Mouse (Mus musculus): ENCODE measurements at regions not wholly inside any gene's neighbourhood (a gene's known extent, or its start where the extent isn't known, plus 50 kb on each side); places are given as distances from the start of the nearest gene placed in this dataset.

- no peak overlapping the region for H3ac ChIP-seq (ENCODE audit: control insufficient read depth, insufficient read length, low read depth)
- no peaks in the 10 kb centered on the region for H3K79me3 ChIP-seq (ENCODE audit: low read depth)
- H3K36me3 ChIP-seq (ENCODE audit: control insufficient read depth, insufficient read depth), result no peaks in the 10 kb centered on the region
- H3K79me2 ChIP-seq (ENCODE audit: control insufficient read depth, insufficient read depth), result no peaks in the 10 kb centered on the region
- TF ChIP-seq CTCF (IDR thresholded peaks at IDR 0.05; ENCODE audit: control insufficient read depth, insufficient read depth, insufficient read length) (no peak), MYOG (IDR thresholded peaks at IDR 0.05; ENCODE audit: control insufficient read depth, extremely low read depth, insufficient read length) (no peak), MAX (IDR thresholded peaks at IDR 0.05) (no peak), FOSL1 (IDR thresholded peaks at IDR 0.05; ENCODE audit: insufficient read depth, low read length, poor library complexity, severe bottlenecking) (peak; percentile 28), CEBPB (IDR thresholded peaks at IDR 0.05; ENCODE audit: low read depth) (no peak)
- H3K4me3 ChIP-seq (ENCODE audit: insufficient read depth, poor library complexity, severe bottlenecking), result no peak overlapping the region
- no peaks in the 10 kb centered on the region for H3K27me3 ChIP-seq (ENCODE audit: control insufficient read depth, insufficient read depth, insufficient read length)
Measured at GRCm38 (mm10) chr8:35915878-35916518, 150.4 kb downstream of the Gm19410 start.

GRCm38 (mm10) chr8:35917573-35917972 lies 152.0 kb downstream of the Gm19410 start:
- Histone ChIP-seq H3K79me2 (ENCODE audit: control insufficient read depth, insufficient read depth) (no peaks in the 10 kb centered on the region), H3K79me3 (ENCODE audit: low read depth) (no peaks in the 10 kb centered on the region)
- TF ChIP-seq FOSL1 (IDR thresholded peaks at IDR 0.05; ENCODE audit: insufficient read depth, low read length, poor library complexity, severe bottlenecking), result no peak
- TF ChIP-seq CEBPB (IDR thresholded peaks at IDR 0.05; ENCODE audit: low read depth), result no peak
- TF ChIP-seq MAX (IDR thresholded peaks at IDR 0.05), result no peak
- no peak for TF ChIP-seq MYOG (IDR thresholded peaks at IDR 0.05; ENCODE audit: control insufficient read depth, extremely low read depth, insufficient read length)
- no peak for TF ChIP-seq MYOD1 (IDR thresholded peaks at IDR 0.05; ENCODE audit: control insufficient read depth, insufficient read length, low read depth)
- no peak for TF ChIP-seq CTCF (IDR thresholded peaks at IDR 0.05; ENCODE audit: control insufficient read depth, insufficient read depth, insufficient read length)
- no peak for TF ChIP-seq USF1 (IDR thresholded peaks at IDR 0.05; ENCODE audit: low read depth)

GRCm38 (mm10) chr8:35919451-35919850 lies 153.9 kb downstream of the Gm19410 start:
- Histone ChIP-seq H3ac (ENCODE audit: control insufficient read depth, insufficient read length, low read depth) (no peak overlapping the region), H3K27me3 (ENCODE audit: control insufficient read depth, insufficient read depth, insufficient read length) (no peaks in the 10 kb centered on the region), H3K36me3 (ENCODE audit: control insufficient read depth, insufficient read depth) (no peaks in the 10 kb centered on the region), H3K4me3 (ENCODE audit: insufficient read depth, poor library complexity, severe bottlenecking) (no peak overlapping the region), H3K79me2 (ENCODE audit: control insufficient read depth, insufficient read depth) (no peaks in the 10 kb centered on the region), H3K79me3 (ENCODE audit: low read depth) (no peaks in the 10 kb centered on the region)
- no peak for TF ChIP-seq CEBPB (IDR thresholded peaks at IDR 0.05; ENCODE audit: low read depth)
- no peak for TF ChIP-seq FOSL1 (IDR thresholded peaks at IDR 0.05; ENCODE audit: insufficient read depth, low read length, poor library complexity, severe bottlenecking)
- no peak for TF ChIP-seq MYOG (IDR thresholded peaks at IDR 0.05; ENCODE audit: control insufficient read depth, extremely low read depth, insufficient read length)

More at GRCm38 (mm10) chr8:35917573-35917972, 152.0 kb downstream of the Gm19410 start:
- Histone ChIP-seq H3K36me3 (ENCODE audit: control insufficient read depth, insufficient read depth) (no peaks in the 10 kb centered on the region), H3K27me3 (ENCODE audit: control insufficient read depth, insufficient read depth, insufficient read length) (no peaks in the 10 kb centered on the region), H3K4me3 (ENCODE audit: insufficient read depth, poor library complexity, severe bottlenecking) (no peak overlapping the region), H3ac (ENCODE audit: control insufficient read depth, insufficient read length, low read depth) (no peak overlapping the region)

- TF ChIP-seq MYOD1 (IDR thresholded peaks at IDR 0.05; ENCODE audit: control insufficient read depth, insufficient read length, low read depth) (no peak), CEBPB (IDR thresholded peaks at IDR 0.05; ENCODE audit: low read depth) (peak; percentile 58)
- Histone ChIP-seq H3K36me3 (ENCODE audit: control insufficient read depth, insufficient read depth) (no peaks in the 10 kb centered on the region), H3K79me3 (ENCODE audit: low read depth) (no peaks in the 10 kb centered on the region), H3ac (ENCODE audit: control insufficient read depth, insufficient read length, low read depth) (no peak overlapping the region), H3K79me2 (ENCODE audit: control insufficient read depth, insufficient read depth) (no peaks in the 10 kb centered on the region), H3K4me3 (ENCODE audit: insufficient read depth, poor library complexity, severe bottlenecking) (no peak overlapping the region), H3K27me3 (ENCODE audit: control insufficient read depth, insufficient read depth, insufficient read length) (no peaks in the 10 kb centered on the region)
Measured at GRCm38 (mm10) chr8:35919859-35920675, 154.5 kb downstream of the Gm19410 start.

- Histone ChIP-seq H3K36me3 (ENCODE audit: control insufficient read depth, insufficient read depth) (no peaks in the 10 kb centered on the region), H3K4me3 (ENCODE audit: insufficient read depth, poor library complexity, severe bottlenecking) (no peak overlapping the region), H3K79me3 (ENCODE audit: low read depth) (no peaks in the 10 kb centered on the region), H3K79me2 (ENCODE audit: control insufficient read depth, insufficient read depth) (no peaks in the 10 kb centered on the region), H3K27me3 (ENCODE audit: control insufficient read depth, insufficient read depth, insufficient read length) (no peaks in the 10 kb centered on the region), H3ac (ENCODE audit: control insufficient read depth, insufficient read length, low read depth) (no peak overlapping the region)
- no peak for TF ChIP-seq MYOG (IDR thresholded peaks at IDR 0.05; ENCODE audit: control insufficient read depth, extremely low read depth, insufficient read length)
- TF ChIP-seq CEBPB (IDR thresholded peaks at IDR 0.05; ENCODE audit: low read depth), result no peak
- TF ChIP-seq USF1 (IDR thresholded peaks at IDR 0.05; ENCODE audit: low read depth), result no peak
- no peak for TF ChIP-seq CTCF (IDR thresholded peaks at IDR 0.05; ENCODE audit: control insufficient read depth, insufficient read depth, insufficient read length)
- TF ChIP-seq FOSL1 (IDR thresholded peaks at IDR 0.05; ENCODE audit: insufficient read depth, low read length, poor library complexity, severe bottlenecking), result no peak
- TF ChIP-seq MAX (IDR thresholded peaks at IDR 0.05), result no peak
Measured at GRCm38 (mm10) chr8:35924026-35924425, 158.4 kb downstream of the Gm19410 start.

GRCm38 (mm10) chr8:35927408-35927871 lies 161.8 kb downstream of the Gm19410 start:
- H3ac ChIP-seq (ENCODE audit: control insufficient read depth, insufficient read length, low read depth), result no peak overlapping the region
- H3K79me2 ChIP-seq (ENCODE audit: control insufficient read depth, insufficient read depth), result no peaks in the 10 kb centered on the region
- no peak for TF ChIP-seq USF1 (IDR thresholded peaks at IDR 0.05; ENCODE audit: low read depth)
- TF ChIP-seq MYOD1 (IDR thresholded peaks at IDR 0.05; ENCODE audit: control insufficient read depth, insufficient read length, low read depth), result no peak
- TF ChIP-seq FOSL1 (IDR thresholded peaks at IDR 0.05; ENCODE audit: insufficient read depth, low read length, poor library complexity, severe bottlenecking), result no peak
- TF ChIP-seq MAX (IDR thresholded peaks at IDR 0.05), result no peak
- no peak for TF ChIP-seq MYOG (IDR thresholded peaks at IDR 0.05; ENCODE audit: control insufficient read depth, extremely low read depth, insufficient read length)
- TF ChIP-seq CEBPB (IDR thresholded peaks at IDR 0.05; ENCODE audit: low read depth), result no peak
- TF ChIP-seq CTCF (IDR thresholded peaks at IDR 0.05; ENCODE audit: control insufficient read depth, insufficient read depth, insufficient read length), result no peak
- no peak overlapping the region for H3K4me3 ChIP-seq (ENCODE audit: insufficient read depth, poor library complexity, severe bottlenecking)
- H3K79me3 ChIP-seq (ENCODE audit: low read depth), result no peaks in the 10 kb centered on the region
- H3K36me3 ChIP-seq (ENCODE audit: control insufficient read depth, insufficient read depth), result no peaks in the 10 kb centered on the region
- no peaks in the 10 kb centered on the region for H3K27me3 ChIP-seq (ENCODE audit: control insufficient read depth, insufficient read depth, insufficient read length)
